Mouse (Mus musculus) kidney, postnatal 0 days (tissue): ENCODE data around the gene Aktip. TPM values are rescaled to one million over a fixed set of nuclear protein-coding genes. Genes with fewer than 3 reads are reported as not detected.
A peak's percentile ranks its signal among the peaks of the same experiment; 100 is the strongest.

Source experiments
- ATAC-seq: fragments of 200-750 bp; cut with Nextera tagmentation; replicated peaks from 2 replicates; pipeline ENCODE4 v1.8.0; 2017; ENCODE audit warnings: low read depth, moderate number of reproducible peaks, moderate TSS enrichment, moderate library complexity; ENCODE audit not compliant: low FRiP score
- DNase-seq: peaks from one replicate; pipeline ENCODE4 v3.0.0-alpha.2; 2016; ENCODE audit warnings: low spot score
- H3K27ac ChIP-seq: fragments of 300-500 bp; sonication (generic); 2 replicates; pipeline ENCODE4 v1.5.1; 2014; ENCODE audit warnings: mild to moderate bottlenecking
- H3K27me3 ChIP-seq: fragments of 300-500 bp; sonication (generic); 2 replicates; pipeline ENCODE4 v1.6.1; 2014; ENCODE audit warnings: low read length, mixed read lengths; ENCODE audit not compliant: insufficient read depth
- H3K36me3 ChIP-seq: fragments of 300-500 bp; sonication (generic); 2 replicates; pipeline ENCODE4 v1.6.1; 2014; ENCODE audit warnings: low read length, mixed read lengths; ENCODE audit not compliant: insufficient read depth
- H3K4me1 ChIP-seq: fragments of 300-500 bp; sonication (generic); replicated peaks from 2 replicates; pipeline ENCODE4 v1.6.1; 2014; ENCODE audit warnings: antibody characterized with exemption, low read length, mixed read lengths; ENCODE audit not compliant: insufficient read depth
- H3K4me2 ChIP-seq: fragments of 300-500 bp; sonication (generic); 2 replicates; pipeline ENCODE4 v1.6.1; 2014; ENCODE audit warnings: mild to moderate bottlenecking, low read length, moderate library complexity, mixed read lengths
- H3K4me3 ChIP-seq: fragments of 300-500 bp; sonication (generic); replicated peaks from 2 replicates; pipeline ENCODE4 v1.5.1; 2014; ENCODE audit warnings: low read depth, low read length
- H3K9ac ChIP-seq: fragments of 300-500 bp; sonication (generic); 2 replicates; pipeline ENCODE4 v1.6.1; 2014; ENCODE audit warnings: low read depth, low read length
- H3K9me3 ChIP-seq: fragments of 300-500 bp; sonication (generic); replicated peaks from 2 replicates; pipeline ENCODE4 v1.6.1; 2016; ENCODE audit warnings: low read length, inconsistent platforms, mixed read lengths
- CTCF ChIP-seq: IDR thresholded peaks from 2 replicates; pipeline ENCODE4 v1.5.1; 2016; ENCODE audit warnings: antibody characterized with exemption, low read depth, mild to moderate bottlenecking, moderate library complexity
- WGBS: fragments of 180-500 bp; shearing (Covaris S2); extraction: QIAGEN DNeasy Blood & Tissue Kit; methylation state at CpG from one replicate; pipeline ENCODE4 v1.1.7; 2014; 5-methylcytosine and 5-hydroxymethylcytosine counted together
- polyA plus RNA-seq: library from polyadenylated mRNA; unstranded; fragments of >200 nt; fragmentation: Nextera tagmentation; extraction: Ambion mirVana; gene quantifications from 2 replicates; pipeline ENCODE4 v1.2.1, GENCODE M21; 2015

Aktip gene
- polyA plus RNA-seq, 1 experiment from 2014 or later = 116 TPM

DNA sequence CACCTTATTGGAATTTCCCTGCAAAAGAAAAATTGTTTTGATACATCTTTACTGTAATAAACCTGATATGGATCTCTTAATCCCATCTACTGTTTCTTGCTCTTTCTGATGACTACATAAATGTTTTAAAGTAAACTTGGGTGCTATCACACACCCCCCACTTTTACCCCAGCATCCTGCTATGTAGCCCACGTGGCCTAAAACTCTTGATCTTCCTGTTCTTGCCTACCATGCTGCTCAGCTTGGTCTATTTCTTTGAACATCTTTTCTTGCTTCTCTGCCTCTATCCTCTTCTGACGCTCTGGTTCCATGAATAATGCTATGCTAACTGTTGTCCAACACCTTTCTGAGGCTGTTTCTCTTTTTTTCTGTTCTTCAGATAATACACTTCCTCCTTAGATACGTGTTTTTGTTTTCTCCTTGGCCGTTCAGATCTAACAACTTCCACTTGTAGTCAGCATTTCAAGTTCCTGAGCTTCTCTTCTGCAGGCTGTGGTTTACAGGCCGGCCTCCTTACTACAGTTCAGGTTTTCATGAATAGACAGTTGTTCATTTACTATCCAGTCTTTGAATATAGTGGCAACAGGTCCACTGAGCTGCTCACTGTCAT lies 87.8 kb downstream of the Aktip start:
- H3K4me3 ChIP-seq = no peak overlapping the region
- 80% methylated on average over 5 of the region's 5 CpGs for WGBS
- H3K9me3 ChIP-seq = no peaks in the 10 kb centered on the region
- H3K27me3 ChIP-seq = no peaks in the 10 kb centered on the region
- no peak overlapping the region for H3K4me2 ChIP-seq
- H3K27ac ChIP-seq = no peak overlapping the region
- TF ChIP-seq CTCF = no peak
- H3K36me3 ChIP-seq = peaks cover 33% of the 10 kb centered on the region
- H3K4me1 ChIP-seq = no peaks in the 10 kb centered on the region
- H3K9ac ChIP-seq = no peak overlapping the region
- DNase-seq (peak; percentile 9), ATAC-seq (no peak)

- H3K4me3 ChIP-seq = no peak overlapping the region
- no peak overlapping the region for H3K4me2 ChIP-seq
- DNase-seq (no peak), ATAC-seq (no peak)
- H3K9me3 ChIP-seq = no peaks in the 10 kb centered on the region
- WGBS = 90% methylated on average over 12 of the region's 12 CpGs
- no peaks in the 10 kb centered on the region for H3K4me1 ChIP-seq
- H3K27ac ChIP-seq = no peak overlapping the region
- TF ChIP-seq CTCF = no peak
- no peak overlapping the region for H3K9ac ChIP-seq
- H3K27me3 ChIP-seq = no peaks in the 10 kb centered on the region
- H3K36me3 ChIP-seq = peaks cover 24% of the 10 kb centered on the region; the same call in 1 of the 2 replicates
Measured at GRCm38 (mm10) chr8:91106271-91106670, 93.5 kb downstream of the Aktip start.

GRCm38 (mm10) chr8:91098106-91098505 lies 101.7 kb downstream of the Aktip start:
- no peaks in the 10 kb centered on the region for H3K9me3 ChIP-seq
- no peaks in the 10 kb centered on the region for H3K4me1 ChIP-seq
- ATAC-seq = no peak
- DNase-seq = peak; percentile 32
- H3K4me3 ChIP-seq = no peak overlapping the region
- no peak overlapping the region for H3K4me2 ChIP-seq
- WGBS = 63% methylated on average over 6 of the region's 6 CpGs
- no peak for TF ChIP-seq CTCF
- H3K9ac ChIP-seq = no peak overlapping the region
- peaks cover 16% of the 10 kb centered on the region; the same call in 1 of the 2 replicates for H3K36me3 ChIP-seq
- no peak overlapping the region for H3K27ac ChIP-seq
- no peaks in the 10 kb centered on the region for H3K27me3 ChIP-seq

- no peak for TF ChIP-seq CTCF
- ATAC-seq (peak; percentile 73; the same call in 1 of the 2 replicates), DNase-seq (peak; percentile 45)
- Histone ChIP-seq H3K4me1 (no peaks in the 10 kb centered on the region), H3K27me3 (no peaks in the 10 kb centered on the region), H3K27ac (peak overlapping the region; percentile 78), H3K4me2 (no peak overlapping the region), H3K4me3 (no peak overlapping the region), H3K9ac (no peak overlapping the region), H3K9me3 (no peaks in the 10 kb centered on the region), H3K36me3 (peaks cover 24% of the 10 kb centered on the region; the same call in 1 of the 2 replicates)
- whole genome bisulfite sequencing = 53% methylated on average over 5 of the region's 5 CpGs
Measured at GRCm38 (mm10) chr8:91094135-91094534, 105.6 kb downstream of the Aktip start.

DNA sequence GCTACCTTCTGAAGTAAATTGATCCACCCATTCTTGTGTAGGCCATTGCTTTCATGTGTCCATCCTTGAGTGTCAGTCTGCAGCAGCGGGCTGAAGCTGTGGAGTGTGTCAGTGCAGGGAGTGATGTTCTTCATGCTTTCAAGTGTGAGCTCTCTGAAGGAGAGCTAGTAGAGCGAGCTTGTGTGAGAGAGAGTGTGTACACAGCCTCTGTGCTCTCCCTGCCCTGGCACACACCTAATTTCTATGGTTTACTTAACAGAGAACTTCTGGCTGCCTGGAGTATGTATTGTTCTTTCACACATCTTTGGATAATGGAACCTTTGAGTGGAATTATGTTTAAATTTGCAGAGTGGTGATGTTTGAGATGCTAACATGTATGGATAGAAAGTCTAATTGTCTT lies 110.2 kb downstream of the Aktip start:
- H3K9me3 ChIP-seq = no peaks in the 10 kb centered on the region
- no peak for TF ChIP-seq CTCF
- no peak overlapping the region for H3K9ac ChIP-seq
- no peak overlapping the region for H3K4me3 ChIP-seq
- WGBS = 90% methylated on average over 2 of the region's 2 CpGs
- no peaks in the 10 kb centered on the region for H3K4me1 ChIP-seq
- no peaks in the 10 kb centered on the region for H3K27me3 ChIP-seq
- H3K27ac ChIP-seq = no peak overlapping the region
- DNase-seq (no peak), ATAC-seq (no peak)
- peaks cover 32% of the 10 kb centered on the region; the same call in 1 of the 2 replicates for H3K36me3 ChIP-seq
- no peak overlapping the region for H3K4me2 ChIP-seq

DNA sequence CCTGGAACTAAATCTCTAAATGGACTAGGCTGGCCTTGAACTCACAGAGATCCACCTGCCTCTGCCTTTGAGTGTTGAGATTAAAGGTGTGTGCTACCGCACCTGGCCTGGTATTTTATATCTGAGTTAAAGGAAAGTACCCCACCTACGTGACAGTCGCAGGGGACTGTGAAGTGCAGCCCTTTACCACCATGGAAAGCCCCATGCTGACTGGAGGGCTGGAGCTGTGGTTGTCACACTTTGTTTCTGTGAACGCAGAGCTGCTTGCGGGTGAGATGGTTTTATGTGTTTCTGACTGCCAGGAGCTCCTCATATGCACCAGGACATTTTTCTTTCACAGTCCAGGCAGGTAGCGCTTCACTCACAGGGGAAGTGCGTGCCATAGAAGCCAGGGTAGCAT lies 111.3 kb downstream of the Aktip start:
- DNase-seq = no peak
- no peaks in the 10 kb centered on the region for H3K9me3 ChIP-seq
- no peak overlapping the region for H3K4me2 ChIP-seq
- no peak overlapping the region for H3K27ac ChIP-seq
- no peak for TF ChIP-seq CTCF
- no peaks in the 10 kb centered on the region for H3K4me1 ChIP-seq
- no peak for ATAC-seq
- H3K4me3 ChIP-seq = no peak overlapping the region
- peaks cover 35% of the 10 kb centered on the region for H3K36me3 ChIP-seq
- no peaks in the 10 kb centered on the region for H3K27me3 ChIP-seq
- no peak overlapping the region for H3K9ac ChIP-seq
- 94% methylated on average over 7 of the region's 7 CpGs for whole genome bisulfite sequencing

DNA sequence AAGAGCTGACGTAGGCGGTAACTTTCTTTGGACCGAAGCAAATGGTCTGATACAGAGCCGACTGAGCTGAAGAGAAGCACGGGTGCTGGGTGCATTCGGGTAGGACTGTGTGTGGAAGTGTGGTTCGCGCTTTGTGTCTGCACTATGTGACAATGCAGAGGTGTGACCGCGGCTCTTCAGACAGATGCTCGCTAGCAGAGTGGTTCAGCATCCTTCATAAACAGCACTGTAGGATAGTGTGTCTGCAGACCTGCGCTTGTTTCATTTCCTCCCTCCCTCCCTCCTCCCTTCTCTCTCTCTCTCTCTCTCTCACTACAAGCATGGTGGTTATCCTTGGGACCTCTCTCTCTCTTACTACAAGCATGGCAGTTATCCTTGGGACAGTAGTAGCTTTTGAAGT lies 117.3 kb downstream of the Aktip start:
- Histone ChIP-seq H3K9ac (no peak overlapping the region), H3K4me3 (no peak overlapping the region), H3K4me2 (no peak overlapping the region), H3K27me3 (no peaks in the 10 kb centered on the region), H3K27ac (no peak overlapping the region), H3K4me1 (no peaks in the 10 kb centered on the region), H3K36me3 (peaks cover 31% of the 10 kb centered on the region), H3K9me3 (no peaks in the 10 kb centered on the region)
- WGBS = 89% methylated on average over 12 of the region's 12 CpGs
- TF ChIP-seq CTCF = no peak
- DNase-seq = no peak
- ATAC-seq = no peak
